Mouse (Mus musculus): Measurements from ENCODE around the gene Gp9. TPM values are rescaled to one million over a fixed set of nuclear protein-coding genes. Genes with fewer than 3 reads are reported as not detected.

The Gp9 gene
- polyA plus RNA-seq (2012; rRNA removed), result 0.66 and 1.1 TPM in 2 replicates

DNA sequence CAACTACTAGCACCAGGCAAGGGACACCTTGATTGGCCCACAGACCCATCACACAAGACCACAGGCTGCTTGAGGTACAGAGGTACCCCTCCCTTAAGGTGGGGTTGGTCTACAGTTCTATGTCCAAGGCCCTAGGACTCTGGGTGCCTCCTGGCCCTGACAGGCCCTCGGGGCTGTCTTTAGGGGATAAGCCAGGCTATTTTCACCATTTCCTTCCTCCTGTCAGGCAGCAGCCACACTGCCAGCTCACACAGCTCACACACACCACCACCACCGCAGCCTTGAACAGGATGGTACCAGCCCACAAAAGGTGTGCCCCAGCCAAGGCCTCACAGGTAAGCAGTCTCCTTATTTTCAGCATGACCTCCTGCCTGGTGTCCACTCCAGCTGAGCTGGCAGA, at the start of gene Gp9:
Gp9 (plus strand) TSS at position 231 of the 400 bp plus-strand sequence.
- no peak for TF ChIP-seq CTCF (conservative IDR thresholded peaks at IDR 0.05; ENCODE audit: insufficient read depth, insufficient read length, low read depth, low read length)
- no peak for DNase-seq
- Histone ChIP-seq H3K27ac (ENCODE audit: insufficient read depth, low read depth, low read length) (no peak within 1 kb of the TSS), H3K4me1 (ENCODE audit: control insufficient read depth, insufficient read depth, low read length) (peaks cover 3% of the 10 kb centered on the region; the same call in 1 of the 2 replicates), H3K4me3 (ENCODE audit: insufficient read depth, low read depth, low read length) (no peak within 1 kb of the TSS), H3K27me3 (replicated peaks; ENCODE audit: control insufficient read depth, insufficient read depth, low read length) (no peaks in the 10 kb centered on the region), H3K36me3 (ENCODE audit: control insufficient read depth, insufficient read depth, low read length) (no peaks in the 10 kb centered on the region)
- 36% methylated on average over 2 of the region's 2 CpGs for WGBS

DNA sequence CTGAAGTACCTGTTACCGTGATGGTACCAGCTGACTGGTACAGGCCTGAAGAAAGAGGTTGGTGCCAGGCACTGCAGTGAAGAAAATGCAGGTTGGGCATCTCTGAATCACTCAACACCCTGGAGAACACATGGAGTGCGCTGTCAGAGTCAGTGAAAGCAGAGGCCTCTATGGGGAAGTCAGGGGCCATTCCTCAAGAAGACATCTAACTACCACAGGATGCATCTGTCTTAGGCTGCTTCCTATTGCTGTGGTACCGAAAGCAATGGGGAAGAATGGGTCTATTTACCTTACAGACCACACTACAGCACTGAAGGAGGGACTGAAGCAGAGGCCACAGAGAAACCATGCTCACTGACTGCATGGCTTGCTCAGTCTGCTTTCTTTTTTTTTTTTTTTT, 49.8 kb upstream of the Gp9 start:
- Histone ChIP-seq H3K27me3 (replicated peaks; ENCODE audit: control insufficient read depth, insufficient read depth, low read length) (no peaks in the 10 kb centered on the region), H3K36me3 (ENCODE audit: control insufficient read depth, insufficient read depth, low read length) (no peaks in the 10 kb centered on the region), H3K4me3 (ENCODE audit: insufficient read depth, low read depth, low read length) (no peak overlapping the region), H3K4me1 (ENCODE audit: control insufficient read depth, insufficient read depth, low read length) (0 out of 2 replicates have a peak, but pooled peaks cover 2% of the 10 kb centered on the region), H3K27ac (ENCODE audit: insufficient read depth, low read depth, low read length) (no peak overlapping the region)
- 65% methylated on average over 3 of the region's 3 CpGs for WGBS
- no peak for TF ChIP-seq CTCF (conservative IDR thresholded peaks at IDR 0.05; ENCODE audit: insufficient read depth, insufficient read length, low read depth, low read length)
- no peak for TF ChIP-seq POLR2A (IDR thresholded peaks at IDR 0.05; ENCODE audit: low read depth, low read length)
- DNase-seq, result no peak

DNA sequence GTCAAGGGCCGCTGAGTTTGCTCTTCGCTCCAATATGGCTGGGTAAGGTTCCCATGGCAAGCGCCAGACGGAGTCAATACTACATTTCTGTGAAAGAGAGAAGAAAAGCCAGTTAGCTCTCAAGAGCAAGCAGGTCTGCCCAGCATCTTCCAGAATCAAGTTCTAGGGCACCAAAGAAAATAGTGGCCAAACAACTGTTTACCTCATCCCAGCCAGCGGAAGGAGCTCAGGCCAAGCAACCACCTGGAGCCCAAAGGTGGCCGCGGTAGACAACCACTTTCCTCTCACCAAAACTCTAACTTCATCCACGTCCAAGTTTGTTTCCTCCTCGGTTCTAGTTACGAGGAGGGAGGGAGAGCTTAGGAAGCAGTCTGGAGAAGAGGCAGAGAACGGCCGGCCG, 47.7 kb upstream of the Gp9 start:
- Histone ChIP-seq H3K4me1 (ENCODE audit: control insufficient read depth, insufficient read depth, low read length) (no peaks in the 10 kb centered on the region), H3K27ac (ENCODE audit: insufficient read depth, low read depth, low read length) (no peak overlapping the region), H3K27me3 (replicated peaks; ENCODE audit: control insufficient read depth, insufficient read depth, low read length) (no peaks in the 10 kb centered on the region), H3K4me3 (ENCODE audit: insufficient read depth, low read depth, low read length) (peak overlapping the region; percentile 59; the same call in 1 of the 2 replicates), H3K36me3 (ENCODE audit: control insufficient read depth, insufficient read depth, low read length) (no peaks in the 10 kb centered on the region)
- WGBS, result 31% methylated on average over 13 of the region's 13 CpGs
- no peak for DNase-seq
- TF ChIP-seq CTCF (conservative IDR thresholded peaks at IDR 0.05; ENCODE audit: insufficient read depth, insufficient read length, low read depth, low read length), result no peak
- no peak for TF ChIP-seq POLR2A (IDR thresholded peaks at IDR 0.05; ENCODE audit: low read depth, low read length)

DNA sequence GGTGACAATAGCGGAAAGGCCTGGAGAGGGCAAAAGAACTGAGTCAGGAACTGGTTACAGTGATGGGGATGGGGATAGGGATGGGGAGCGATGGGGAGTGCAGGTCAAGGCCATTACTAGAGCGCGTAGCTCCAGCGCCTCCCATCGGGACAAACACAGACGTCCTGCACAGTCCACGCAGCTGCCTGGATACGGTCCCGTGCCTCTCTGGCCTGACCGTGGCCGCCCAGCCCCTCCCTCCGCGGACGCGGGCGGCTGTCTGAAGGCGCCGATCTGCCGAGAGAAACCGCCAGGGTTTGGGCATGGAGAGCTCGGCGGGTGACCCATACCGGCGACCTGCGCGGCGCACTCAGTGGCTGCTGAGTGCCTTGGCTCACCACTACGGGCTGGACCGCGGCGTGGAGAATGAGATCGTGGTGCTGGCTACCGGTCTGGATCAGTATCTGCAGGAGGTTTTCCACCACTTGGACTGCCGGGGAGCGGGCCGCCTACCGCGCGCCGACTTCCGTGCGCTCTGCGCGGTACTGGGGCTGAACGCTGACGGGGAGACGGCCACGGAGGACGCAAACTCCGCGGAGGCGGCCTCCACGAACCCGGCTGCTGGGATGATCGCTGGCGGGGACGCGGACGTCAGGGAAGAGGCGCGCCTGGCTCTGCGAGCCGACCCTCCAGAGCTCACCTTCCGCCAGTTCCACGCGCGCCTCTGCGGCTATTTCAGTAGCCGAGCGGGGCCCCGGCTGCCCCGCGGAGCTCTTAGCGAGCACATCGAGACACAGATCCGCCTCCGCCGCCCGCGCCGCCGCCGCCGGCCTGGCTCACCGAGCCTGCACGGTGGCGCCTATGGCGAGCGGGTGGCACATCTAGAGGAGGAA, 47.0 kb upstream of the Gp9 start, which contains the start of gene Efcc1:
Efcc1 (plus strand) TSS at position 279 of the 872 bp plus-strand sequence.
- H3K4me3 ChIP-seq (ENCODE audit: insufficient read depth, low read depth, low read length), result peak within 1 kb of the TSS; percentile 59
- H3K27ac ChIP-seq (ENCODE audit: insufficient read depth, low read depth, low read length), result no peak within 1 kb of the TSS
- H3K36me3 ChIP-seq (ENCODE audit: control insufficient read depth, insufficient read depth, low read length), result no peaks in the 10 kb centered on the region
- no peaks in the 10 kb centered on the region for H3K27me3 ChIP-seq (replicated peaks; ENCODE audit: control insufficient read depth, insufficient read depth, low read length)
- WGBS, result under 1% methylated on average over 90 of the region's 90 CpGs
- no peaks in the 10 kb centered on the region for H3K4me1 ChIP-seq (ENCODE audit: control insufficient read depth, insufficient read depth, low read length)
- TF ChIP-seq POLR2A (IDR thresholded peaks at IDR 0.05; ENCODE audit: low read depth, low read length) (no peak), CTCF (conservative IDR thresholded peaks at IDR 0.05; ENCODE audit: insufficient read depth, insufficient read length, low read depth, low read length) (peak; percentile 27; the same call in 1 of the 2 replicates)
- peak; percentile 49 for DNase-seq

DNA sequence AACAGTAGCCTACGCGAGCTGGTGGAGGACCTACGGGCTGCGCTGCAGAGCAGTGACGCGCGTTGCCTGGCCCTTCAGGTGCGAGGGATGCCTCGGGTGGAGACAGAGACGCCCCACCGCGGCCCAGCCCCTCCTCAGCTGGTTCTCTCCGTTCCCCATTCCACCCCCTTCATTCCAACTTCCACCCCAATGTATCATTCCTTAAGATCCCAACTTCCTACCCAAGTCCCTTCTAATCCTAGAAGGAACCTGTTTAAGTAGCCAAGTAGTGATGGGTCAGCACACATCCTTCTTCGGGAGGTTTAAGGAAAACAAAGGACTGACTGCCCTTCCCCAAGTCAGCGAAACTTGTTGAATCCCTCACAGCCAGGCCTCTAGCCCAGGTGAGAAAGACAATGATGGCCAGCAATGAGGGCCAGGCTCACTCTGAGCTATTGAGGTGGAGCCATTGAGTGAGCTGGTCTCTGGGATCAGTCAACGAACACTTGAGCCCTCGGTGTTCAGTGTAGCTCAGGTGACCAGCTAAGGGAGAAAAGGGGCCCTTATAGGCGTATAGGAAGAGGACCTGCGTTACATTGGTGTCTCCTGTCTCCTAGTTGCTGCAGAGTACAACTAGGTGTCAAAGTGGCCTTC, 46.3 kb upstream of the Gp9 start:
- no peaks in the 10 kb centered on the region for H3K36me3 ChIP-seq (ENCODE audit: control insufficient read depth, insufficient read depth, low read length)
- no peak overlapping the region for H3K27ac ChIP-seq (ENCODE audit: insufficient read depth, low read depth, low read length)
- H3K4me1 ChIP-seq (ENCODE audit: control insufficient read depth, insufficient read depth, low read length), result no peaks in the 10 kb centered on the region
- H3K27me3 ChIP-seq (replicated peaks; ENCODE audit: control insufficient read depth, insufficient read depth, low read length), result no peaks in the 10 kb centered on the region
- peak overlapping the region; percentile 59 for H3K4me3 ChIP-seq (ENCODE audit: insufficient read depth, low read depth, low read length)
- 14% methylated on average over 19 of the region's 19 CpGs for WGBS
- DNase-seq, result no peak
- no peak for TF ChIP-seq CTCF (conservative IDR thresholded peaks at IDR 0.05; ENCODE audit: insufficient read depth, insufficient read length, low read depth, low read length)
- no peak for TF ChIP-seq POLR2A (IDR thresholded peaks at IDR 0.05; ENCODE audit: low read depth, low read length)

DNA sequence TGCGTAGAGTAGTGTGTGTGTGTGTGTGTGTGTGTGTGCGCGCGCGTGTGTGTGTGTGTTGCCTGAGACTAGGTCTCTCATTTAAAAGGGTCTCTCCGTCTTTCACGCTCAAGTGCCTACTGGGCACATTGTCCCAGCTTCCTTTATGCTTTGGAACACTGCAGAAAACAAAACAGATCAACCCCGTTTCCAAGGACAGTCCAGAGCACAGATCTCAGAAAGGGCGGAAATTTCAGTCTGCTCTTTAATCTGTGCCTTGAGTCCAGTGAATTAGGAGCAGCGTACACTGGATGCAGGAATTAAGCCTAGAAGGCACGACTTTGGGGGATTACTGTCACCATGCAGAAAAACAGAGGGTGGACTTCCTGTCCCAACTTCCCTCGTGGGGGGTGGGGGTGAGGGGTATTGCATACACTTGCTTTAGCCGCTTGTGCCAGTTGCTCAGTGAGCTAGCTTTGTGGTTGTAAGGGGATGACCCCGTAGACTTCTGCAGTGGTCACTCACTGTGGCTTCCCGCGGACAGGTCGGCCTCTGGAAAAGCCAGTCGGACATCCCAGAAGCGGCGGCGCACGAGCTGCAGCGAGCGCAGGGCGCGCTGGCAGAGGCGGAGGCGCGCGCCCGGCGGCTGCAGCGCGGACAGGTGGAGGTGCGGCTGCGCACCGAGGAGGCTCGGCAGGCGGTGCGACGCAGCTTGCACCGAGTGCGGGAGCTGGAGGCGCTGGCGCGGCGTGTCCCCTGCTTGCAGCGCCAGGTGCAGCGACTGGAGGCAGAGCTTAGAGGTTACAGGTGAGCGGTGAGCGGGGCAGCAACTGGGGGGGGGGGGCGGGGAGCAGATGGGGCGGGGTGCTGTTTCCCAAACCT, 45.5 kb upstream of the Gp9 start:
- TF ChIP-seq CTCF (conservative IDR thresholded peaks at IDR 0.05; ENCODE audit: insufficient read depth, insufficient read length, low read depth, low read length) (no peak), POLR2A (IDR thresholded peaks at IDR 0.05; ENCODE audit: low read depth, low read length) (no peak)
- H3K27ac ChIP-seq (ENCODE audit: insufficient read depth, low read depth, low read length), result no peak overlapping the region

More for the DNA sequence above, 45.5 kb upstream of the Gp9 start:
- H3K27me3 ChIP-seq (replicated peaks; ENCODE audit: control insufficient read depth, insufficient read depth, low read length), result no peaks in the 10 kb centered on the region
- 7% methylated on average over 47 of the region's 53 CpGs for WGBS
- no peaks in the 10 kb centered on the region for H3K4me1 ChIP-seq (ENCODE audit: control insufficient read depth, insufficient read depth, low read length)
- peak overlapping the region; percentile 59; the same call in 1 of the 2 replicates for H3K4me3 ChIP-seq (ENCODE audit: insufficient read depth, low read depth, low read length)
- no peak for DNase-seq
- no peaks in the 10 kb centered on the region for H3K36me3 ChIP-seq (ENCODE audit: control insufficient read depth, insufficient read depth, low read length)

Measured in kidney, adult 2 months (tissue).